Mouse (Mus musculus) hindbrain, postnatal 0 days (tissue): ENCODE data around the gene Mis12. TPM values are rescaled to one million over a fixed set of nuclear protein-coding genes. Genes with fewer than 3 reads are reported as not detected.

Source experiments
- ATAC-seq: fragments of 200-750 bp; cut with Nextera tagmentation; 2 replicates; pipeline ENCODE4 v1.8.0; 2017; ENCODE audit warnings: mild to moderate bottlenecking, moderate TSS enrichment, moderate library complexity
- DNase-seq: peaks from one replicate; pipeline ENCODE4 v3.0.0-alpha.2; 2015; ENCODE audit warnings: low spot score
- H3K27ac ChIP-seq: fragments of 300-500 bp; sonication (generic); 2 replicates; pipeline ENCODE4 v1.5.1; 2014; ENCODE audit warnings: mild to moderate bottlenecking
- H3K27me3 ChIP-seq: fragments of 300-500 bp; sonication (generic); 2 replicates; pipeline ENCODE4 v1.6.1; 2014; ENCODE audit warnings: low read length, mixed read lengths; ENCODE audit not compliant: insufficient read depth
- H3K36me3 ChIP-seq: fragments of 300-500 bp; sonication (generic); 2 replicates; pipeline ENCODE4 v1.6.1; 2014; ENCODE audit warnings: low read length, mixed read lengths; ENCODE audit not compliant: insufficient read depth
- H3K4me1 ChIP-seq: fragments of 300-500 bp; sonication (generic); 2 replicates; pipeline ENCODE4 v1.6.1; 2014; ENCODE audit warnings: antibody characterized with exemption, low read length, mixed read lengths; ENCODE audit not compliant: insufficient read depth
- H3K4me2 ChIP-seq: fragments of 300-500 bp; sonication (generic); 2 replicates; pipeline ENCODE4 v1.6.1; 2014; ENCODE audit warnings: low read depth, mild to moderate bottlenecking, low read length, moderate library complexity, mixed read lengths
- H3K4me3 ChIP-seq: fragments of 300-500 bp; sonication (generic); 2 replicates; pipeline ENCODE4 v1.5.1; 2014; ENCODE audit warnings: low read length
- H3K9ac ChIP-seq: fragments of 300-500 bp; sonication (generic); replicated peaks from 2 replicates; pipeline ENCODE4 v1.6.1; 2014; ENCODE audit warnings: mild to moderate bottlenecking, low read length, moderate library complexity, mixed read lengths
- H3K9me3 ChIP-seq: fragments of 300-500 bp; sonication (generic); 2 replicates; pipeline ENCODE4 v1.6.1; 2016; ENCODE audit warnings: low read length, mixed read lengths
- CTCF ChIP-seq: IDR thresholded peaks from 2 replicates; pipeline ENCODE4 v1.5.1; 2016; ENCODE audit warnings: antibody characterized with exemption, control low read depth, low read depth
- WGBS: fragments of 180-500 bp; shearing (Covaris S2); extraction: QIAGEN DNeasy Blood & Tissue Kit; methylation state at CpG from one replicate; pipeline ENCODE4 v1.1.7; 2014; 5-methylcytosine and 5-hydroxymethylcytosine counted together
- polyA plus RNA-seq: library from polyadenylated mRNA; unstranded; fragments of >200 nt; fragmentation: Nextera tagmentation; extraction: Ambion mirVana; gene quantifications from 2 replicates; pipeline ENCODE4 v1.2.1, GENCODE M21; 2015
- total RNA-seq: library from RNA; depleted of rRNA; stranded (reverse); fragments of >200 nt; gene quantifications from 2 replicates; pipeline ENCODE4 v1.2.3, GENCODE M21; 2014

Gene Mis12
- total and polyA plus RNA-seq, 2 experiments from 2014 or later = 6.1 to 14.1 TPM

- no peak overlapping the region for H3K9ac ChIP-seq
- no peak for DNase-seq
- H3K27me3 ChIP-seq = no peaks in the 10 kb centered on the region
- H3K4me2 ChIP-seq = no peak overlapping the region
- no peak overlapping the region for H3K4me3 ChIP-seq
- no peak for ATAC-seq
- WGBS = 96% methylated on average over 1 of the region's 1 CpGs
- peaks cover 16% of the 10 kb centered on the region for H3K4me1 ChIP-seq
- no peaks in the 10 kb centered on the region for H3K9me3 ChIP-seq
- H3K27ac ChIP-seq = no peak overlapping the region
- no peak for TF ChIP-seq CTCF
- H3K36me3 ChIP-seq = peaks cover 7% of the 10 kb centered on the region; the same call in 1 of the 2 replicates
Measured at GRCm38 (mm10) chr11:71017051-71017450, 2.4 kb upstream of the Mis12 start.

GRCm38 (mm10) chr11:71018416-71019200 lies 803 bp upstream of the Mis12 start:
- no peak for ATAC-seq
- no peak for DNase-seq
- WGBS = 5% methylated on average over 28 of the region's 28 CpGs

GRCm38 (mm10) chr11:71028280-71028679 lies 8.9 kb downstream of the Mis12 start:
- H3K9ac ChIP-seq = no peak overlapping the region
- no peaks in the 10 kb centered on the region for H3K9me3 ChIP-seq
- 58% methylated on average over 3 of the region's 3 CpGs for WGBS
- no peaks in the 10 kb centered on the region for H3K27me3 ChIP-seq
- ATAC-seq (no peak), DNase-seq (no peak)
- peaks cover 21% of the 10 kb centered on the region for H3K36me3 ChIP-seq
- 0 out of 2 replicates have a peak, but pooled peaks cover 5% of the 10 kb centered on the region for H3K4me1 ChIP-seq
- TF ChIP-seq CTCF = no peak
- H3K27ac ChIP-seq = no peak overlapping the region
- no peak overlapping the region for H3K4me3 ChIP-seq
- no peak overlapping the region for H3K4me2 ChIP-seq

More at GRCm38 (mm10) chr11:71018416-71019200, 803 bp upstream of the Mis12 start:
- Histone ChIP-seq H3K9ac (peak overlapping the region; percentile 92), H3K4me3 (peak overlapping the region; percentile 86), H3K27ac (peak overlapping the region; percentile 87), H3K9me3 (no peaks in the 10 kb centered on the region), H3K27me3 (no peaks in the 10 kb centered on the region), H3K4me1 (peaks cover 16% of the 10 kb centered on the region), H3K4me2 (peak overlapping the region; percentile 69), H3K36me3 (0 out of 2 replicates have a peak, but pooled peaks cover 3% of the 10 kb centered on the region)
- TF ChIP-seq CTCF = no peak

GRCm38 (mm10) chr11:71029403-71030118 lies 10.2 kb downstream of the Mis12 start:
- Histone ChIP-seq H3K9me3 (no peaks in the 10 kb centered on the region), H3K27me3 (no peaks in the 10 kb centered on the region), H3K4me1 (0 out of 2 replicates have a peak, but pooled peaks cover 5% of the 10 kb centered on the region), H3K4me2 (no peak overlapping the region), H3K4me3 (no peak overlapping the region), H3K36me3 (peaks cover 21% of the 10 kb centered on the region), H3K9ac (no peak overlapping the region), H3K27ac (no peak overlapping the region)
- TF ChIP-seq CTCF = peak; percentile 47
- ATAC-seq = no peak
- DNase-seq = peak; percentile 19
- 73% methylated on average over 3 of the region's 3 CpGs for WGBS

GRCm38 (mm10) chr11:71032070-71032469 lies 12.7 kb downstream of the Mis12 start:
- Histone ChIP-seq H3K27me3 (no peaks in the 10 kb centered on the region), H3K9ac (peak overlapping the region; percentile 80), H3K4me1 (0 out of 2 replicates have a peak, but pooled peaks cover 5% of the 10 kb centered on the region), H3K36me3 (peaks cover 8% of the 10 kb centered on the region; the same call in 1 of the 2 replicates), H3K4me3 (peak overlapping the region; percentile 55), H3K27ac (peak overlapping the region; percentile 95), H3K9me3 (no peaks in the 10 kb centered on the region), H3K4me2 (peak overlapping the region; percentile 62)
- TF ChIP-seq CTCF = peak; percentile 15
- no peak for ATAC-seq
- WGBS = 34% methylated on average over 7 of the region's 7 CpGs
- DNase-seq = no peak

- DNase-seq = peak; percentile 64
- 3% methylated on average over 26 of the region's 26 CpGs for WGBS
- Histone ChIP-seq H3K36me3 (peaks cover 4% of the 10 kb centered on the region; the same call in 1 of the 2 replicates), H3K27me3 (no peaks in the 10 kb centered on the region), H3K9ac (peak overlapping the region; percentile 80), H3K9me3 (no peaks in the 10 kb centered on the region), H3K4me3 (peak overlapping the region; percentile 55), H3K27ac (peak overlapping the region; percentile 95), H3K4me1 (0 out of 2 replicates have a peak, but pooled peaks cover 5% of the 10 kb centered on the region), H3K4me2 (peak overlapping the region; percentile 62)
- peak; percentile 24 for ATAC-seq
- no peak for TF ChIP-seq CTCF
Measured at GRCm38 (mm10) chr11:71032491-71033162, 13.2 kb downstream of the Mis12 start.
